Mouse (Mus musculus) cortical plate, adult 2 months (tissue): ENCODE data around the gene Pdss2. TPM values are rescaled to one million over a fixed set of nuclear protein-coding genes. Genes with fewer than 3 reads are reported as not detected.
A peak's percentile ranks its signal among the peaks of the same experiment; 100 is the strongest.

Source experiments
- H3K27ac ChIP-seq: fragments of 200-500 bp; 2 replicates; pipeline ENCODE4 v1.5.1; 2012; ENCODE audit warnings: low read length, control low read depth, inconsistent platforms; ENCODE audit not compliant: insufficient read depth
- H3K4me1 ChIP-seq: fragments of 200-500 bp; 2 replicates; pipeline ENCODE4 v1.6.1; 2011; ENCODE audit warnings: low read length; ENCODE audit not compliant: control insufficient read depth, insufficient read depth
- H3K4me3 ChIP-seq: fragments of 200-500 bp; 2 replicates; pipeline ENCODE4 v1.5.1; 2011; ENCODE audit warnings: mild to moderate bottlenecking, low read length, control low read depth; ENCODE audit not compliant: insufficient read depth
- CTCF ChIP-seq: fragments of 200-500 bp; IDR thresholded peaks from 2 replicates; pipeline ENCODE4 v1.5.1; 2011; ENCODE audit warnings: mild to moderate bottlenecking, control low read depth, low read length; ENCODE audit not compliant: insufficient read depth; ENCODE audit errors: extremely low read depth
- POLR2A ChIP-seq: fragments of 200-500 bp; IDR thresholded peaks from 2 replicates; pipeline ENCODE4 v1.6.1; 2011; ENCODE audit warnings: mild to moderate bottlenecking, low read length, control low read depth; ENCODE audit not compliant: insufficient read depth; ENCODE audit errors: extremely low read depth
- polyA plus RNA-seq: library from polyadenylated mRNA; depleted of rRNA; stranded (reverse); fragments of >200 nt; gene quantifications from 2 replicates; pipeline ENCODE4 v1.2.3, GENCODE M21; 2012

Gene Pdss2
- polyA plus RNA-seq, 1 experiment, result 12.1 TPM

GRCm38 (mm10) chr10:43440981-43441740 is 219.9 kb downstream of the Pdss2 start:
- TF ChIP-seq POLR2A (no peak), CTCF (no peak)

GRCm38 (mm10) chr10:43448656-43449055 is 227.4 kb downstream of the Pdss2 start:
- Histone ChIP-seq H3K4me3 (no peak overlapping the region), H3K27ac (no peak overlapping the region), H3K4me1 (no peaks in the 10 kb centered on the region)
- TF ChIP-seq POLR2A, result no peak
- no peak for TF ChIP-seq CTCF

More at GRCm38 (mm10) chr10:43440981-43441740, 219.9 kb downstream of the Pdss2 start:
- no peak overlapping the region for H3K4me3 ChIP-seq
- no peaks in the 10 kb centered on the region for H3K4me1 ChIP-seq
- H3K27ac ChIP-seq, result no peak overlapping the region

GRCm38 (mm10) chr10:43451848-43452662 is 230.8 kb downstream of the Pdss2 start:
- no peak overlapping the region for H3K4me3 ChIP-seq
- H3K4me1 ChIP-seq, result no peaks in the 10 kb centered on the region
- no peak overlapping the region for H3K27ac ChIP-seq
- no peak for TF ChIP-seq POLR2A
- TF ChIP-seq CTCF, result peak; percentile 63

GRCm38 (mm10) chr10:43452663-43452996 is 231.3 kb downstream of the Pdss2 start:
- no peaks in the 10 kb centered on the region for H3K4me1 ChIP-seq
- TF ChIP-seq CTCF (no peak), POLR2A (no peak)
- no peak overlapping the region for H3K4me3 ChIP-seq
- no peak overlapping the region for H3K27ac ChIP-seq

GRCm38 (mm10) chr10:43454219-43454618 is 232.9 kb downstream of the Pdss2 start:
- no peaks in the 10 kb centered on the region for H3K4me1 ChIP-seq
- no peak overlapping the region for H3K4me3 ChIP-seq
- H3K27ac ChIP-seq, result no peak overlapping the region
- TF ChIP-seq POLR2A (no peak), CTCF (no peak)

- Histone ChIP-seq H3K4me3 (no peak overlapping the region), H3K4me1 (no peaks in the 10 kb centered on the region), H3K27ac (no peak overlapping the region)
- TF ChIP-seq POLR2A (no peak), CTCF (no peak)
These were observed 233.4 kb downstream of the Pdss2 start for GRCm38 (mm10) chr10:43454671-43455070.

GRCm38 (mm10) chr10:43462821-43463220 is 241.5 kb downstream of the Pdss2 start:
- H3K27ac ChIP-seq, result no peak overlapping the region
- TF ChIP-seq CTCF, result no peak
- TF ChIP-seq POLR2A, result no peak
- H3K4me1 ChIP-seq, result no peaks in the 10 kb centered on the region
- H3K4me3 ChIP-seq, result no peak overlapping the region

- Histone ChIP-seq H3K27ac (no peak overlapping the region), H3K4me1 (no peaks in the 10 kb centered on the region), H3K4me3 (no peak overlapping the region)
- TF ChIP-seq CTCF, result no peak
These were observed 241.9 kb downstream of the Pdss2 start for GRCm38 (mm10) chr10:43463227-43463626.

GRCm38 (mm10) chr10:43466223-43466622 is 244.9 kb downstream of the Pdss2 start:
- TF ChIP-seq POLR2A, result no peak
- no peak for TF ChIP-seq CTCF
- no peaks in the 10 kb centered on the region for H3K4me1 ChIP-seq
- no peak overlapping the region for H3K4me3 ChIP-seq
- no peak overlapping the region for H3K27ac ChIP-seq

- no peaks in the 10 kb centered on the region for H3K4me1 ChIP-seq
- no peak overlapping the region for H3K27ac ChIP-seq
- no peak for TF ChIP-seq POLR2A
- TF ChIP-seq CTCF, result no peak
- no peak overlapping the region for H3K4me3 ChIP-seq
These were observed 246.4 kb downstream of the Pdss2 start for GRCm38 (mm10) chr10:43467659-43468058.
